Mouse (Mus musculus) MEL (cell line): ENCODE measurements at regions not wholly inside any gene's neighbourhood (a gene's known extent, or its start where the extent isn't known, plus 50 kb on each side); places are given as distances from the start of the nearest gene placed in this dataset.

ENCODE experiments used
- DNase-seq: peaks from one replicate; pipeline ENCODE4 v3.0.0; 2011; ENCODE audit warnings: low read depth, low spot score
- H3K27ac ChIP-seq: 2 replicates; pipeline ENCODE4 v1.5.1; 2012; ENCODE audit warnings: low read depth, mild to moderate bottlenecking, control low read depth, low read length, moderate library complexity; ENCODE audit not compliant: control insufficient read depth
- H3K27me3 ChIP-seq, 2 experiments: fragments of 150-350 bp in 1 of 2; sonication (generic) in 1 of 2; 2 replicates each; pipeline ENCODE4 v1.6.1; 2012; ENCODE audit warnings: low read length in 2 of 2, mild to moderate bottlenecking in 2 of 2, improper control_type of control experiment in 1 of 2, moderate library complexity in 1 of 2; ENCODE audit not compliant: insufficient read depth in 2 of 2, control insufficient read depth in 1 of 2
- H3K36me3 ChIP-seq, 2 experiments: 2 replicates each; pipeline ENCODE4 v1.6.1; 2012 to 2014; ENCODE audit warnings: low read length in 2 of 2, improper control_type of control experiment in 1 of 2, inconsistent platforms in 1 of 2, mild to moderate bottlenecking in 1 of 2; ENCODE audit not compliant: insufficient read depth in 2 of 2, control insufficient read depth in 1 of 2
- H3K4me1 ChIP-seq, 2 experiments: fragments of 150-350 bp in 1 of 2; sonication (generic) in 1 of 2; 2 replicates each; pipeline ENCODE4 v1.6.1; 2012; ENCODE audit warnings: low read length in 2 of 2, improper control_type of control experiment in 1 of 2, mild to moderate bottlenecking in 1 of 2; ENCODE audit not compliant: insufficient read depth in 2 of 2, control insufficient read depth in 1 of 2
- H3K4me3 ChIP-seq, 2 experiments: fragments of 150-350 bp in 1 of 2; sonication (generic) in 1 of 2; 2 replicates each; pipeline ENCODE4 v1.5.1; 2012; ENCODE audit warnings: low read depth in 2 of 2, low read length in 2 of 2, mild to moderate bottlenecking in 2 of 2, moderate library complexity in 2 of 2, control low read depth in 1 of 2, improper control_type of control experiment in 1 of 2; ENCODE audit not compliant: control insufficient read depth in 1 of 2, insufficient read depth in 1 of 2
- H3K79me2 ChIP-seq: 2 replicates; pipeline ENCODE4 v1.6.1; 2012; ENCODE audit warnings: mild to moderate bottlenecking, low read length, moderate library complexity; ENCODE audit not compliant: control insufficient read depth, poor library complexity, insufficient read depth
- H3K9ac ChIP-seq: 2 replicates; pipeline ENCODE4 v1.6.1; 2012; ENCODE audit warnings: low read depth, mild to moderate bottlenecking, control low read depth, low read length, moderate library complexity; ENCODE audit not compliant: control insufficient read depth, poor library complexity, severe bottlenecking
- H3K9me3 ChIP-seq: fragments of 150-350 bp; sonication (generic); replicated peaks from 2 replicates; pipeline ENCODE4 v1.6.1; 2012; ENCODE audit warnings: mild to moderate bottlenecking, low read length, improper control_type of control experiment, moderate library complexity; ENCODE audit not compliant: insufficient read depth
- BHLHE40 ChIP-seq: IDR thresholded peaks from 2 replicates; pipeline ENCODE4 v1.6.1; 2012; ENCODE audit warnings: low read depth, mild to moderate bottlenecking, inconsistent platforms, low read length, improper control_type of control experiment, borderline replicate concordance
- CHD2 ChIP-seq: IDR thresholded peaks from 2 replicates; pipeline ENCODE4 v1.6.1; 2011; ENCODE audit warnings: low read length, improper control_type of control experiment
- E2F4 ChIP-seq: IDR thresholded peaks from 2 replicates; pipeline ENCODE4 v1.6.1; 2011; ENCODE audit warnings: low read depth, low read length, improper control_type of control experiment, borderline replicate concordance
- ELF1 ChIP-seq: IDR thresholded peaks from 2 replicates; pipeline ENCODE4 v1.6.1; 2014; ENCODE audit warnings: low read depth, mild to moderate bottlenecking, inconsistent platforms, low read length, improper control_type of control experiment, moderate library complexity
- ETS1 ChIP-seq: IDR thresholded peaks from 2 replicates; pipeline ENCODE4 v1.6.1; 2012; ENCODE audit warnings: low read depth, mild to moderate bottlenecking, inconsistent platforms, low read length, improper control_type of control experiment, moderate library complexity
- HCFC1 ChIP-seq: IDR thresholded peaks from 2 replicates; pipeline ENCODE4 v1.6.1; 2012; ENCODE audit warnings: low read depth, mild to moderate bottlenecking, inconsistent platforms, low read length, improper control_type of control experiment, moderate library complexity
- JUND ChIP-seq: IDR thresholded peaks from 2 replicates; pipeline ENCODE4 v1.6.1; 2011; ENCODE audit warnings: low read depth, mild to moderate bottlenecking, improper control_type of control experiment, low read length
- MAZ ChIP-seq: IDR thresholded peaks from 2 replicates; pipeline ENCODE4 v1.6.1; 2012; ENCODE audit warnings: low read depth, mild to moderate bottlenecking, inconsistent platforms, low read length, improper control_type of control experiment
- MEF2A ChIP-seq: IDR thresholded peaks from 2 replicates; pipeline ENCODE4 v1.6.1; 2014; ENCODE audit warnings: low read depth, mild to moderate bottlenecking, inconsistent platforms, low read length, improper control_type of control experiment; ENCODE audit not compliant: poor library complexity, insufficient replicate concordance, severe bottlenecking; ENCODE audit errors: extremely low read depth
- MXI1 ChIP-seq: IDR thresholded peaks from 2 replicates; pipeline ENCODE4 v1.6.1; 2011; ENCODE audit warnings: mild to moderate bottlenecking, low read depth, low read length, improper control_type of control experiment
- MYB ChIP-seq: IDR thresholded peaks from 2 replicates; pipeline ENCODE4 v1.6.1; 2011; ENCODE audit warnings: mild to moderate bottlenecking, low read depth, low read length, improper control_type of control experiment
- NRF1 ChIP-seq: IDR thresholded peaks from 2 replicates; pipeline ENCODE4 v1.6.1; 2014; ENCODE audit warnings: low read depth, mild to moderate bottlenecking, inconsistent platforms, low read length, improper control_type of control experiment, moderate library complexity; ENCODE audit not compliant: poor library complexity, insufficient read depth, severe bottlenecking
- RAD21 ChIP-seq: IDR thresholded peaks from 2 replicates; pipeline ENCODE4 v1.6.1; 2011; ENCODE audit warnings: mild to moderate bottlenecking, low read depth, low read length, improper control_type of control experiment
- RCOR1 ChIP-seq: IDR thresholded peaks from 2 replicates; pipeline ENCODE4 v1.6.1; 2012; ENCODE audit warnings: low read depth, mild to moderate bottlenecking, inconsistent platforms, low read length, improper control_type of control experiment
- SIN3A ChIP-seq: IDR thresholded peaks from 2 replicates; pipeline ENCODE4 v1.6.1; 2012; ENCODE audit warnings: low read length, improper control_type of control experiment, inconsistent platforms
- TAL1 ChIP-seq: IDR thresholded peaks from 2 replicates; pipeline ENCODE4 v1.6.1; 2012; ENCODE audit warnings: mild to moderate bottlenecking, inconsistent platforms, low read length, moderate library complexity, mixed read lengths
- UBTF ChIP-seq: IDR thresholded peaks from 2 replicates; pipeline ENCODE4 v1.6.1; 2012; ENCODE audit warnings: low read depth, mild to moderate bottlenecking, inconsistent platforms, low read length, improper control_type of control experiment, moderate library complexity, borderline replicate concordance; ENCODE audit not compliant: insufficient read depth
- USF1 ChIP-seq: IDR thresholded peaks from 2 replicates; pipeline ENCODE4 v1.6.1; 2014; ENCODE audit warnings: low read depth, mild to moderate bottlenecking, inconsistent platforms, low read length, improper control_type of control experiment, moderate library complexity
- ZNF384 ChIP-seq: IDR thresholded peaks from 2 replicates; pipeline ENCODE4 v1.6.1; 2012; ENCODE audit warnings: low read depth, mild to moderate bottlenecking, inconsistent platforms, low read length, improper control_type of control experiment

GRCm38 (mm10) chr7:129756138-129756537, 164.5 kb downstream of the Wdr11 start:
- H3K9ac ChIP-seq = no peak overlapping the region
- TF ChIP-seq RAD21 = no peak
- TF ChIP-seq MAZ = no peak
- TF ChIP-seq MYB = no peak
- TF ChIP-seq JUND = no peak
- TF ChIP-seq BHLHE40 = no peak
- no peak for TF ChIP-seq SIN3A
- no peak for TF ChIP-seq MXI1
- TF ChIP-seq MEF2A = no peak
- no peak for TF ChIP-seq ZNF384
- no peak for TF ChIP-seq CHD2
- no peak for TF ChIP-seq ETS1
- TF ChIP-seq E2F4 = no peak
- no peak for TF ChIP-seq HCFC1
- TF ChIP-seq TAL1 = no peak
- TF ChIP-seq ELF1 = no peak
- DNase-seq = no peak

GRCm38 (mm10) chr7:129759848-129760247, 168.2 kb downstream of the Wdr11 start:
- Histone ChIP-seq H3K9ac (no peak overlapping the region), H3K4me3 (no peak overlapping the region), H3K79me2 (no peaks in the 10 kb centered on the region), H3K27ac (no peak overlapping the region), H3K27me3 (no peaks in the 10 kb centered on the region), H3K9me3 (no peaks in the 10 kb centered on the region), H3K4me1 (no peaks in the 10 kb centered on the region), H3K36me3 (no peaks in the 10 kb centered on the region)
- TF ChIP-seq E2F4 (no peak), CHD2 (no peak), TAL1 (no peak), RCOR1 (no peak), UBTF (no peak), RAD21 (no peak), USF1 (no peak), NRF1 (no peak), SIN3A (no peak)
- DNase-seq = peak; percentile 6

More at GRCm38 (mm10) chr7:129756138-129756537, 164.5 kb downstream of the Wdr11 start:
- no peaks in the 10 kb centered on the region for H3K4me1 ChIP-seq
- H3K79me2 ChIP-seq = no peaks in the 10 kb centered on the region
- H3K27me3 ChIP-seq = no peaks in the 10 kb centered on the region
- H3K9me3 ChIP-seq = no peaks in the 10 kb centered on the region
- H3K4me3 ChIP-seq = no peak overlapping the region
- H3K36me3 ChIP-seq = no peaks in the 10 kb centered on the region
- H3K27ac ChIP-seq = no peak overlapping the region
